Mouse (Mus musculus): ENCODE data around the gene Rad51c. TPM values are rescaled to one million over a fixed set of nuclear protein-coding genes. Genes with fewer than 3 reads are reported as not detected.
"Not testable (repeated sequence)": the region's sequence is repeated elsewhere in the genome, so short reads cannot be mapped to it uniquely, and the experiment has no call there.

The Rad51c gene
- polyA plus RNA-seq, 1 experiment from 2014 or later = 11.7 TPM

DNA sequence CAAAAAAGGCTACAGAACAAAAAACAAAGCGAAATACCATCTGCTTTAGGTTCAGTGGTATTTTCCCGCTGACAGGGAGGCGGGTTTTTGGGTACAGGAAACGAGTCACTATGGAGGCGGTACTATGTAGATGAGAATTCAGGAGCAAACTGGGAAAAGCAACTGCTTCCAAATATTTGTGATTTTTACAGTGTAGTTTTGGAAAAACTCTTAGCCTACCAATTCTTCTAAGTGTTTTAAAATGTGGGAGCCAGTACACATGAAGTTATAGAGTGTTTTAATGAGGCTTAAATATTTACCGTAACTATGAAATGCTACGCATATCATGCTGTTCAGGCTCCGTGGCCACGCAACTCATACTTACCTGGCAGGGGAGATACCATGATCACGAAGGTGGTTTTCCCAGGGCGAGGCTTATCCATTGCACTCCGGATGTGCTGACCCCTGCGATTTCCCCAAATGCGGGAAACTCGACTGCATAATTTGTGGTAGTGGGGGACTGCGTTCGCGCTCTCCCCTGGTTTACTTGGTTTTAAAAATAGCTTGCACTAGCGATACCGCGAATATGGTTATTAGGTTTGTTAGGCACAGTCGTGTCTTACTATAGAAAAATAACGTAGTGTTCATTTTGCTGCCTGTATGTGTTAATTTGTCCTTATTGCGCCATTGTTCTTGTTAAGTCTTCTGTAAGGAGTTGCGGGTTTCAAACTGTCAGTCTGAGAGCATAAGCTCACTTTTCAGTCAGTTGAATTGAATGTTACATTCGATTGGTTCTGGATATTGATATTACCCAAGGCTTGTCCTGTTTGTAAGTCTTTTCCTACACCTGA lies 18.0 kb upstream of the Rad51c start:
- Histone ChIP-seq H3K27ac (replicated peaks in 1 of 2; ENCODE audit: control insufficient read depth in 1 of 2, insufficient read depth in 1 of 2, low read depth in 2 of 2, low read length in 2 of 2) (peak overlapping the region; percentile 53 to 80; a peak in 3 of 4 replicates), H3K9ac (ENCODE audit: low read length) (peak overlapping the region; percentile 72)
- under 1% methylated on average over 26 of the region's 26 CpGs for WGBS

GRCm38 (mm10) chr11:87421760-87422201 lies 17.0 kb upstream of the Rad51c start:
- H3K9me3 ChIP-seq (ENCODE audit: control insufficient read depth, low read length) = no peaks in the 10 kb centered on the region
- no peak for ATAC-seq (ENCODE audit: insufficient number of reproducible peaks, insufficient read depth, low FRiP score, low read depth)
- H3K9ac ChIP-seq (ENCODE audit: low read length) = peak overlapping the region; percentile 72
- no peaks in the 10 kb centered on the region for H3K36me3 ChIP-seq (ENCODE audit: control insufficient read depth, insufficient read depth, low read length)
- peak overlapping the region; percentile 80 to 88 for H3K27ac ChIP-seq (replicated peaks in 1 of 2; ENCODE audit: control insufficient read depth in 1 of 2, insufficient read depth in 1 of 2, low read depth in 2 of 2, low read length in 2 of 2)
- peak overlapping the region; percentile 73 for H3K4me2 ChIP-seq (ENCODE audit: low read length)
- WGBS = 10% methylated on average over 6 of the region's 6 CpGs
- no peaks in the 10 kb centered on the region for H3K27me3 ChIP-seq (ENCODE audit: control insufficient read depth, insufficient read depth, low read length)
- H3K4me1 ChIP-seq (ENCODE audit: control insufficient read depth in 2 of 2, insufficient read depth in 2 of 2, low read length in 2 of 2) = peaks cover 0 to 2% of the 10 kb centered on the region in 2 experiments; a peak in 1 of 4 replicates
- H3K4me3 ChIP-seq (ENCODE audit: control insufficient read depth in 1 of 2, insufficient read depth in 1 of 2, low read depth in 1 of 2, low read length in 2 of 2) = peak overlapping the region; percentile 1 to 43; a peak in 3 of 4 replicates

More for the DNA sequence above, 18.0 kb upstream of the Rad51c start:
- no peaks in the 10 kb centered on the region for H3K36me3 ChIP-seq (ENCODE audit: control insufficient read depth, insufficient read depth, low read length)
- ATAC-seq (ENCODE audit: insufficient number of reproducible peaks, insufficient read depth, low FRiP score, low read depth) = peak; percentile 75
- peak overlapping the region; percentile 16 to 43; a peak in 3 of 4 replicates for H3K4me3 ChIP-seq (ENCODE audit: control insufficient read depth in 1 of 2, insufficient read depth in 1 of 2, low read depth in 1 of 2, low read length in 2 of 2)
- H3K9me3 ChIP-seq (ENCODE audit: control insufficient read depth, low read length) = no peaks in the 10 kb centered on the region
- peak overlapping the region; percentile 73 for H3K4me2 ChIP-seq (ENCODE audit: low read length)
- H3K4me1 ChIP-seq (ENCODE audit: control insufficient read depth in 2 of 2, insufficient read depth in 2 of 2, low read length in 2 of 2) = peaks cover 2% of the 10 kb centered on the region in 2 experiments; a peak in 1 of 4 replicates
- no peaks in the 10 kb centered on the region for H3K27me3 ChIP-seq (ENCODE audit: control insufficient read depth, insufficient read depth, low read length)

DNA sequence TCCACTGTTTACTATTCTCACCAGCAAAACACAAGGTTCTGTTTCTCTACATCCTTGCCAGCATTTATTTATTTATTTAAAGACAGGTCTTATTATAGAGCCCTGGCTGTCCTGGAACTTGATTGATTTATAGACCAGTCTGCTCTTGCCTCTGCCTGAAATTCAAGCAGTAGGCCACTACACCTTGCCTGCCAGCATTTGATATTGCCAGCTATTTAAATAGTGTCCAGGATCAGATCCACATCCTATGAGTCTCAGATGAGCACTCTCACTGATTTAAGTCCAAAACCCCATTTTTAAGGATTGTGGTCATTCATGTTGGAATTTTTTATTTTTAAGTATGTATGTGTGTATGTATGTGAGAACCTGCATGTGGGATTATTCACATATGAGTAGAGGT lies 16.1 kb upstream of the Rad51c start:
- Histone ChIP-seq H3K4me3 (ENCODE audit: control insufficient read depth in 1 of 2, insufficient read depth in 1 of 2, low read depth in 1 of 2, low read length in 2 of 2) (no peak overlapping the region), H3K4me1 (ENCODE audit: control insufficient read depth in 2 of 2, insufficient read depth in 2 of 2, low read length in 2 of 2) (peaks cover 0 to 2% of the 10 kb centered on the region in 2 experiments; a peak in 1 of 4 replicates), H3K27ac (replicated peaks in 1 of 2; ENCODE audit: control insufficient read depth in 1 of 2, insufficient read depth in 1 of 2, low read depth in 2 of 2, low read length in 2 of 2) (no peak overlapping the region), H3K9ac (ENCODE audit: low read length) (no peak overlapping the region), H3K36me3 (ENCODE audit: control insufficient read depth, insufficient read depth, low read length) (no peaks in the 10 kb centered on the region), H3K4me2 (ENCODE audit: low read length) (no peak overlapping the region), H3K9me3 (ENCODE audit: control insufficient read depth, low read length) (no peaks in the 10 kb centered on the region), H3K27me3 (ENCODE audit: control insufficient read depth, insufficient read depth, low read length) (no peaks in the 10 kb centered on the region)
- no peak for ATAC-seq (ENCODE audit: insufficient number of reproducible peaks, insufficient read depth, low FRiP score, low read depth)

DNA sequence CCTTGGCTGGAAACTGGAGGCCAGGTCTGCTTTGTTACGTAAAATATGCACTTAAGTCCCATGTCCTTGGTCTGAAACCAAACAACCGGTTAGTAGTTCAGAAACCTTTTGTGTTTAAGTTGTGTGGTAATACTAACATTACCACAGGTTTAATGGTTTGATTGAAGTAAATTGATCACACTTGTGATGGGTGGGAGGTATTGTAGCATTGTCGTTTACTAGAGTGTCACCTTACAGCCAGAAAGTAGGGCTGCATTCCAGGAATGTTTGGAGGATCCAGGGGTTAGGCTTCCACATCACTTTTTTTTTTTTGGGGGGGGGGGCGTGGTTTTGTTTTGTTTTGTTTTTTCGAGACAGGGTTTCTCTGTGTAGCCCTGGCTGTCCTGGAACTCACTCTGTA lies 11.4 kb upstream of the Rad51c start:
- no peaks in the 10 kb centered on the region for H3K27me3 ChIP-seq (ENCODE audit: control insufficient read depth, insufficient read depth, low read length)
- no peak for ATAC-seq (ENCODE audit: insufficient number of reproducible peaks, insufficient read depth, low FRiP score, low read depth)
- no peaks in the 10 kb centered on the region for H3K9me3 ChIP-seq (ENCODE audit: control insufficient read depth, low read length)
- no peak overlapping the region for H3K4me2 ChIP-seq (ENCODE audit: low read length)
- H3K27ac ChIP-seq (replicated peaks in 1 of 2; ENCODE audit: control insufficient read depth in 1 of 2, insufficient read depth in 1 of 2, low read depth in 2 of 2, low read length in 2 of 2) = no peak overlapping the region
- WGBS = 49% methylated on average over 5 of the region's 5 CpGs
- H3K9ac ChIP-seq (ENCODE audit: low read length) = no peak overlapping the region
- no peaks in the 10 kb centered on the region for H3K36me3 ChIP-seq (ENCODE audit: control insufficient read depth, insufficient read depth, low read length)
- H3K4me3 ChIP-seq (ENCODE audit: control insufficient read depth in 1 of 2, insufficient read depth in 1 of 2, low read depth in 1 of 2, low read length in 2 of 2) = no peak overlapping the region
- no peaks in the 10 kb centered on the region for H3K4me1 ChIP-seq (ENCODE audit: control insufficient read depth in 2 of 2, insufficient read depth in 2 of 2, low read length in 2 of 2)

GRCm38 (mm10) chr11:87413412-87413811 lies 8.7 kb upstream of the Rad51c start:
- 60% methylated on average over 3 of the region's 3 CpGs for WGBS
- not testable (repeated sequence) for ATAC-seq (ENCODE audit: insufficient number of reproducible peaks, insufficient read depth, low FRiP score, low read depth); H3K9ac ChIP-seq (ENCODE audit: low read length); H3K4me1 ChIP-seq (ENCODE audit: control insufficient read depth in 2 of 2, insufficient read depth in 2 of 2, low read length in 2 of 2); H3K4me2 ChIP-seq (ENCODE audit: low read length); H3K27me3 ChIP-seq (ENCODE audit: control insufficient read depth, insufficient read depth, low read length); H3K27ac ChIP-seq (replicated peaks in 1 of 2; ENCODE audit: control insufficient read depth in 1 of 2, insufficient read depth in 1 of 2, low read depth in 2 of 2, low read length in 2 of 2); H3K9me3 ChIP-seq (ENCODE audit: control insufficient read depth, low read length); H3K4me3 ChIP-seq (ENCODE audit: control insufficient read depth in 1 of 2, insufficient read depth in 1 of 2, low read depth in 1 of 2, low read length in 2 of 2); H3K36me3 ChIP-seq (ENCODE audit: control insufficient read depth, insufficient read depth, low read length)

GRCm38 (mm10) chr11:87404111-87404853 lies 472 bp downstream of the Rad51c start:
- peak overlapping the region; percentile 69 to 86 for H3K4me3 ChIP-seq (ENCODE audit: control insufficient read depth in 1 of 2, insufficient read depth in 1 of 2, low read depth in 1 of 2, low read length in 2 of 2)
- WGBS = 1% methylated on average over 58 of the region's 58 CpGs

DNA sequence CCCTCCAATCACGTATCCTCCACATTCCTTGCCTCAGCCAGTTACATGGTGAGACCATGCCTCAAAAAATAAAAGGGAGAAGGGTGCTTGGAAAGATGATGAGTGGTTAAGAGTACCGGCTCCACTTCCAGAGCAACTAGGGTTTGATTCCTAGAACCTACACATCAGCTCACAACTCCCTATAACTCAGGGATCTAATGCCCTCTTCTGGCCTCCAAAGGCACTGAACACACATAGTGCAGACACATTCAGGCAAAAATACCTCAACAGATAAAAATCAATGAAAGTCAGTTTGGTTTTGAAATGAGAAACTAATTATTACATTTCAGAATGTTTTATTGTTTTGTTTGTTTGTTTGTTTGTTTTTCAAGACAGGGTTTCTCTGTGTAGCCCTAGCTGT lies 6.4 kb downstream of the Rad51c start:
- no peaks in the 10 kb centered on the region for H3K9me3 ChIP-seq (ENCODE audit: control insufficient read depth, low read length)
- 64% methylated on average over 2 of the region's 2 CpGs for WGBS
- peaks cover 8% of the 10 kb centered on the region; the same call in 1 of the 2 replicates for H3K36me3 ChIP-seq (ENCODE audit: control insufficient read depth, insufficient read depth, low read length)
- no peaks in the 10 kb centered on the region for H3K4me1 ChIP-seq (ENCODE audit: control insufficient read depth in 2 of 2, insufficient read depth in 2 of 2, low read length in 2 of 2)
- no peak overlapping the region for H3K4me2 ChIP-seq (ENCODE audit: low read length)
- no peak overlapping the region for H3K4me3 ChIP-seq (ENCODE audit: control insufficient read depth in 1 of 2, insufficient read depth in 1 of 2, low read depth in 1 of 2, low read length in 2 of 2)
- no peak for ATAC-seq (ENCODE audit: insufficient number of reproducible peaks, insufficient read depth, low FRiP score, low read depth)
- no peak overlapping the region for H3K9ac ChIP-seq (ENCODE audit: low read length)
- no peak overlapping the region for H3K27ac ChIP-seq (replicated peaks in 1 of 2; ENCODE audit: control insufficient read depth in 1 of 2, insufficient read depth in 1 of 2, low read depth in 2 of 2, low read length in 2 of 2)
- H3K27me3 ChIP-seq (ENCODE audit: control insufficient read depth, insufficient read depth, low read length) = no peaks in the 10 kb centered on the region

More at GRCm38 (mm10) chr11:87404111-87404853, 472 bp downstream of the Rad51c start:
- H3K36me3 ChIP-seq (ENCODE audit: control insufficient read depth, insufficient read depth, low read length) = peaks cover 8% of the 10 kb centered on the region; the same call in 1 of the 2 replicates
- H3K9ac ChIP-seq (ENCODE audit: low read length) = peak overlapping the region; percentile 88
- peak overlapping the region; percentile 68 for H3K4me2 ChIP-seq (ENCODE audit: low read length)
- peak; percentile 93 for ATAC-seq (ENCODE audit: insufficient number of reproducible peaks, insufficient read depth, low FRiP score, low read depth)
- no peaks in the 10 kb centered on the region for H3K9me3 ChIP-seq (ENCODE audit: control insufficient read depth, low read length)
- H3K27ac ChIP-seq (replicated peaks in 1 of 2; ENCODE audit: control insufficient read depth in 1 of 2, insufficient read depth in 1 of 2, low read depth in 2 of 2, low read length in 2 of 2) = peak overlapping the region; percentile 93 to 94
- H3K4me1 ChIP-seq (ENCODE audit: control insufficient read depth in 2 of 2, insufficient read depth in 2 of 2, low read length in 2 of 2) = peaks cover 4% of the 10 kb centered on the region in 2 experiments; a peak in 3 of 4 replicates
- H3K27me3 ChIP-seq (ENCODE audit: control insufficient read depth, insufficient read depth, low read length) = no peaks in the 10 kb centered on the region

All from heart, embryonic 14.5 days (tissue).